Mouse (Mus musculus) forebrain, embryonic 13.5 days (tissue): Measurements from ENCODE around the gene Cadm4. TPM values are rescaled to one million over a fixed set of nuclear protein-coding genes. Genes with fewer than 3 reads are reported as not detected.
"Not testable (repeated sequence)": the region's sequence is repeated elsewhere in the genome, so short reads cannot be mapped to it uniquely, and the experiment has no call there.

Experiments used
- ATAC-seq: fragments of 200-750 bp; cut with Nextera tagmentation; 2 replicates; pipeline ENCODE4 v1.8.0; 2017
- H3K27ac ChIP-seq: fragments of 300-500 bp; sonication (generic); 2 replicates; pipeline ENCODE4 v1.5.1; 2015; ENCODE audit warnings: inconsistent platforms, mild to moderate bottlenecking, moderate library complexity
- H3K27me3 ChIP-seq: fragments of 300-500 bp; sonication (generic); 2 replicates; pipeline ENCODE4 v1.6.1; 2015; ENCODE audit warnings: mild to moderate bottlenecking, inconsistent platforms
- H3K36me3 ChIP-seq: fragments of 300-500 bp; sonication (generic); 2 replicates; pipeline ENCODE4 v1.6.1; 2015; ENCODE audit warnings: mild to moderate bottlenecking, inconsistent platforms; ENCODE audit not compliant: poor library complexity, severe bottlenecking
- H3K4me1 ChIP-seq: fragments of 300-500 bp; sonication (generic); 2 replicates; pipeline ENCODE4 v1.6.1; 2015; ENCODE audit warnings: inconsistent platforms
- H3K4me2 ChIP-seq: fragments of 300-500 bp; sonication (generic); 2 replicates; pipeline ENCODE4 v1.6.1; 2015; ENCODE audit warnings: inconsistent platforms, mild to moderate bottlenecking, moderate library complexity
- H3K4me3 ChIP-seq: fragments of 300-500 bp; sonication (generic); 2 replicates; pipeline ENCODE4 v1.5.1; 2015; ENCODE audit warnings: mild to moderate bottlenecking, inconsistent platforms
- H3K9ac ChIP-seq: fragments of 300-500 bp; sonication (generic); 2 replicates; pipeline ENCODE4 v1.6.1; 2015; ENCODE audit warnings: mild to moderate bottlenecking, inconsistent platforms
- H3K9me3 ChIP-seq: fragments of 300-500 bp; sonication (generic); replicated peaks from 2 replicates; pipeline ENCODE4 v1.6.1; 2016; ENCODE audit warnings: inconsistent platforms
- WGBS: fragments of 180-500 bp; shearing (Covaris S2); methylation state at CpG from one replicate; pipeline ENCODE4 v1.1.7; 2015; 5-methylcytosine and 5-hydroxymethylcytosine counted together
- polyA plus RNA-seq: library from polyadenylated mRNA; unstranded; fragments of >200 nt; fragmentation: Nextera tagmentation; extraction: Ambion mirVana; gene quantifications from 2 replicates; pipeline ENCODE4 v1.2.1, GENCODE M21; 2015

The Cadm4 gene
- polyA plus RNA-seq, 1 experiment from 2014 or later: 45.8 TPM

DNA sequence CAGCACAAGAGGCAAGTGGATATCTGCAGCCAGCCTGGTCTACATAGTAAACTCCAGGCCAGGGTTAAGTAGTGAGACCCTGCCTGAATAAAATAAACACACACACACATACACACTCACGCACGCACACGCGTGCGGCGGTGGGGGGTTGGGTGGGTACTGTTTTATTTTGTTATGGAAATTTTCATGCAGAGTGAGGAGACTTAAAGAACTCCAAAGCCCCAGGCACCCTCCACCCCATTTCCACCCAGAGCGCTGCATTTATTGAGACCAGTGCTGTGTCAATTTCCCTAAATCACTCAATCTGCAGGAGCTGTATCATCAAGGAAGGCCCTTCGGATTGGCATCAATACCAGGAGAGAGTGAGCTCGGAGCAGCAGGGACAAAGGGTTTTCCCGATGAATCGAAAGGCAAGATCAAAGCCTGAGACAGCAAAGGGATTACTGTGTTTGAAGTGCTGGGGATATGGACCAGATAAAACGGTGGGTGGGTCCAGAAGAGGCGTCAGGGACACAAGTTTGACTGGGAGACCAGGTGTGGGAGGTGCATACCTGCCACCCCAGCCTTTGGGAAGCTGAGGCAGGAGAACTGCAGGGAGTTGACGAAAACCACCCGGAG lies 23.7 kb downstream of the Cadm4 start:
- Histone ChIP-seq H3K27me3 (no peaks in the 10 kb centered on the region), H3K4me2 (peak overlapping the region; percentile 81), H3K9me3 (no peaks in the 10 kb centered on the region), H3K27ac (peak overlapping the region; percentile 100), H3K36me3 (peaks cover 35% of the 10 kb centered on the region), H3K4me3 (peak overlapping the region; percentile 57), H3K4me1 (peaks cover 57% of the 10 kb centered on the region), H3K9ac (peak overlapping the region; percentile 91)
- WGBS: 11% methylated on average over 15 of the region's 15 CpGs
- no peak for ATAC-seq

DNA sequence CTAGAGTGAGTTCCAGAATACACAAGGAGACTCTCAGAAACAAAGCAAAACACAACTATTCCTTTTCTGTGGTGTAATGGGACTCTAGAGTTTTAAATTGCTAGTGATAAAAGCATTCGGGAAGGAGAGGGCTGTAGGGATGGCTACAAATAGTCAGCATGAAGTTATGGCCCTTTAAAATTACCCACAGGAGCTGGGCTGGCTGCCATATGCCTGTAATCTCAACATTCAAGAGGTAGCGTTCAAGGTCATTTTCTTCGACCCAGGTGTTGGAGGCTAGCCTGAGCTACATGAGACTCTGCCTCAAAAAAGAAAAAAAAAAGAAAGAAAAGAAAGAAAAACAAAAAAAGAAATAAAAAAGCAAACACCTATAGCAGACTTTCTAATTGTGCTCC lies 24.2 kb downstream of the Cadm4 start:
- H3K27me3 ChIP-seq: no peaks in the 10 kb centered on the region
- peak overlapping the region; percentile 81 for H3K4me2 ChIP-seq
- peak overlapping the region; percentile 100 for H3K27ac ChIP-seq
- peak overlapping the region; percentile 91 for H3K9ac ChIP-seq
- 7% methylated on average over 3 of the region's 3 CpGs for WGBS
- no peak for ATAC-seq
- H3K4me3 ChIP-seq: peak overlapping the region; percentile 57
- no peaks in the 10 kb centered on the region for H3K9me3 ChIP-seq
- peaks cover 35% of the 10 kb centered on the region for H3K36me3 ChIP-seq
- peaks cover 59% of the 10 kb centered on the region for H3K4me1 ChIP-seq

- 0% methylated on average over 12 of the region's 12 CpGs for WGBS
- peak overlapping the region; percentile 100 for H3K27ac ChIP-seq
- H3K4me3 ChIP-seq: peak overlapping the region; percentile 57
- peaks cover 35% of the 10 kb centered on the region for H3K36me3 ChIP-seq
- peak overlapping the region; percentile 91 for H3K9ac ChIP-seq
- H3K4me2 ChIP-seq: peak overlapping the region; percentile 81
- H3K9me3 ChIP-seq: no peaks in the 10 kb centered on the region
- H3K27me3 ChIP-seq: no peaks in the 10 kb centered on the region
- ATAC-seq: no peak
- peaks cover 59% of the 10 kb centered on the region for H3K4me1 ChIP-seq
Measured at GRCm38 (mm10) chr7:24506476-24506837, 24.6 kb downstream of the Cadm4 start.

DNA sequence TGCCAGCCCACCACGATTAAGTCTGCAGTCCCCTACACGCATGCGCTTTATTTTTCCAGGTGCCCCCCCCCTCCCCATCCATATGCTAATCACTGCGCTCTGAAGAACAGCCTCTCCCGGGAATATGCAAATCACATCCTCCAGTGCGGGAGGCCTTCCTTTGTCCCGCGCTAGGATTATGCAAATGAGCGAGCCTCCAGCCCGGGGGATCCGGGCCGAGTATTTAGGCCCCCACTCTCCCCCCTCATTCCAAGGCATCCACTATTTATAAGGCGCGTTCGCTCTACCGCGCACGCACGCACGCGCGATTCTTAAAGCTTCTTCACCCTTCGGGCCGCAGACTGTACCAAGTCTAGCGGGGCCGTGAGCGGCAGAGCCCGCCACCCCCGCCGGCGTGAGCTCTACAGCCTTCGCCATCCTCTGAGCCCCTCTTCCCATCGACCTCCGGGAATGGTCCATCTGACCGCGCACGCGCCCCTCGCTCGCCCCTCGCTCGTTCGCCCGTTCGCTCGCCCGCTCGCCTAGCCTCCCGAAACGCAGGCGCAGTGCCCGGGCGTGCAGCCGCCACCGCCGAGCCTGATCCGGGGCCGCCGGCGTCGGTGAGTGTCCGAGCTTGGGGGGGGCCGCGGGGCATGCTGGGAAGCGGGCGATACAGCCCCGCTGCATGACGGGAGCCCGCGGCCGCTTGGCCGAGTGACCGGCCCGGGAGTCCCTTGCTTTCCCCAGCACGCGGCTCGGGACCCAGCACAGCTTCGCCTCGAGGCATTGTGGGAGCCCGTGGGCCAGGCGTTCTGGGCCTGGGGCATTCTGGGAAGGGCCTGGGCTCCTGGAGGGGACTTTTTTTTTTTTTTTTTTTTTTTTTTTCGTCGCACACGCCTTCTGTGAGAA lies 25.3 kb downstream of the Cadm4 start, which contains the start of gene Zfp428:
Gene Zfp428 (plus strand): TSS at position 169 of the 888 bp plus-strand sequence.
- Histone ChIP-seq H3K4me1 (peaks cover 59% of the 10 kb centered on the region), H3K4me2 (peak within 1 kb of the TSS; percentile 81), H3K36me3 (peaks cover 35% of the 10 kb centered on the region), H3K9me3 (no peaks in the 10 kb centered on the region), H3K27me3 (no peaks in the 10 kb centered on the region), H3K27ac (peak within 1 kb of the TSS; percentile 100), H3K9ac (peak within 1 kb of the TSS; percentile 91), H3K4me3 (peak within 1 kb of the TSS; percentile 57)
- ATAC-seq: peak; percentile 93
- under 1% methylated on average over 79 of the region's 84 CpGs for WGBS

GRCm38 (mm10) chr7:24507726-24508114 lies 25.9 kb downstream of the Cadm4 start:
- Histone ChIP-seq H3K4me1 (peaks cover 59% of the 10 kb centered on the region), H3K4me3 (peak overlapping the region; percentile 57)

GRCm38 (mm10) chr7:24512355-24512754 lies 30.5 kb downstream of the Cadm4 start, which contains the start of gene AC161166.1:
AC161166.1 (minus strand) TSS chr7:24512455.
- Histone ChIP-seq H3K27me3 (no peaks in the 10 kb centered on the region), H3K4me3 (no peak within 1 kb of the TSS), H3K4me2 (no peak within 1 kb of the TSS), H3K27ac (no peak within 1 kb of the TSS), H3K36me3 (peaks cover 65% of the 10 kb centered on the region), H3K4me1 (peaks cover 26% of the 10 kb centered on the region), H3K9ac (no peak within 1 kb of the TSS), H3K9me3 (no peaks in the 10 kb centered on the region)
- 90% methylated on average over 7 of the region's 7 CpGs for WGBS
- ATAC-seq: no peak

More at GRCm38 (mm10) chr7:24507726-24508114, 25.9 kb downstream of the Cadm4 start:
- under 1% methylated on average over 20 of the region's 20 CpGs for WGBS
- H3K27me3 ChIP-seq: no peaks in the 10 kb centered on the region
- peak; percentile 7 for ATAC-seq
- H3K27ac ChIP-seq: peak overlapping the region; percentile 100
- H3K4me2 ChIP-seq: peak overlapping the region; percentile 81
- no peaks in the 10 kb centered on the region for H3K9me3 ChIP-seq
- H3K9ac ChIP-seq: peak overlapping the region; percentile 91
- peaks cover 34% of the 10 kb centered on the region for H3K36me3 ChIP-seq

GRCm38 (mm10) chr7:24516319-24516718 lies 34.5 kb downstream of the Cadm4 start:
- WGBS: 69% methylated on average over 8 of the region's 8 CpGs
- H3K36me3 ChIP-seq: peaks cover 69% of the 10 kb centered on the region
- ATAC-seq: not testable (repeated sequence)

DNA sequence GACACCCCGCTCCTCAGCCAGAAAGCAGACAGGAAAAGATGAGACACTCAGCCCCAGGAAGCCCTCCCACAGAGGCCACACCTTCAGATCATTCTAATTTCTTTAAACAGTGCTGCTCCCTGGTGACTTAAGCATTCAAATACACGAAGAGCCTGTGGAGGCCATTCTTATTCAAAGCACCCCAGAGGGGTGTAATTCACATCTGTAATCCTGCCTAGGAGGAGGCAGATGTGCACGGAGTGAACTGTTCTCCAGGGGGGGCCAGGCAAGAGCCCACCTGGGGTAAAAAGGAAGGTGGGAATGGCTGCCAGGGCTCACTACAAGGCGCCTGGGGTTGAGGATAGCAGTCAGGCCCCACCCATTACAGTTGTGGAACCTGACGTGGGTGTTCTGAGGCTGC lies 35.3 kb downstream of the Cadm4 start:
- Histone ChIP-seq H3K9me3 (no peaks in the 10 kb centered on the region; the same call in 1 of the 2 replicates), H3K4me3 (no peak overlapping the region), H3K27me3 (no peaks in the 10 kb centered on the region), H3K36me3 (peaks cover 61% of the 10 kb centered on the region), H3K27ac (peak overlapping the region; percentile 31), H3K4me2 (no peak overlapping the region), H3K4me1 (no peaks in the 10 kb centered on the region), H3K9ac (no peak overlapping the region)
- WGBS: 46% methylated on average over 5 of the region's 5 CpGs
- no peak for ATAC-seq

More at GRCm38 (mm10) chr7:24516319-24516718, 34.5 kb downstream of the Cadm4 start:
- H3K4me3 ChIP-seq, H3K27me3 ChIP-seq, H3K27ac ChIP-seq, H3K9ac ChIP-seq, H3K9me3 ChIP-seq, H3K4me2 ChIP-seq, H3K4me1 ChIP-seq: not testable (repeated sequence)

DNA sequence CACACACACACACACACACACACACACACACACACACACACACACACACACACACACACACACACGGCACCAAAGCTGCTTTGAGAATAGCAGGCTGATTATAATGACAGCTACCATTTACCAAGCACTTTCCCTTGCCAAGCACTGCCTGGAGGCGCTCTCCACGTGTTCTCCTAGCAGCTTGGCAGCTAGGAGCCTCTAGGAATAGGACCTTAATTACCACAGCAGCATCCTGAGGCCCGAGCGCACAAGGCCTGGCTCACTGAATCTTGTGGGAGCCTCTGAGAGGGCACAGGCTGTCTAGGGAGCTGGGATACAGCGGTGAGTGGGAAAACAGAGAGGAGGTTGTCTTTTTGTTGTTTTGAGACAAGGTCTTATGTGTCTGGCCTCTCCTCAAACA lies 35.8 kb downstream of the Cadm4 start:
- Histone ChIP-seq H3K4me1 (no peaks in the 10 kb centered on the region), H3K27me3 (no peaks in the 10 kb centered on the region), H3K9ac (no peak overlapping the region), H3K27ac (peak overlapping the region; percentile 63), H3K4me2 (no peak overlapping the region), H3K36me3 (peaks cover 56% of the 10 kb centered on the region), H3K9me3 (no peaks in the 10 kb centered on the region; the same call in 1 of the 2 replicates), H3K4me3 (no peak overlapping the region)
- peak; percentile 52; the same call in 1 of the 2 replicates for ATAC-seq
- WGBS: 39% methylated on average over 6 of the region's 6 CpGs

DNA sequence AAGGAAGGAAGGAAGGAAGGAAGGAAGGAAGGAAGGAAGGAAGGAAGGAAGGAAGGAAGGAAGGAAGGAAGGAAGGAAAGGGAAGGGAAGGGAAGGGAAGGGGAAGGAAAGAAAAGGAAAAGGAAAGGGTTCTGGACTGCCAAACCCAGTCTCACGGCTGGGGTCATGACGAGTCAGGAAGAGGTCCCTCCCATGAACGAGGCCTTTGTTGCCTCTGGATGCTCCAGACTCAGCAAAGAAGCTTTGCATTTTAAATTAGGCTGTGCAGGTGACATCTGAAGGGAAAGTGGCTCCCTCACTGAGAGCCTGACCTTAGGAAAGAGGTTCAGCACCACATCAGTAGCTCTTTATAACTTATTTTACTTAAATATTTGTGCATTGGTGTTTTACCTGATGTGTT lies 37.3 kb downstream of the Cadm4 start:
- Histone ChIP-seq H3K4me2 (no peak overlapping the region), H3K27me3 (no peaks in the 10 kb centered on the region), H3K9me3 (no peaks in the 10 kb centered on the region; the same call in 1 of the 2 replicates), H3K27ac (no peak overlapping the region), H3K4me3 (no peak overlapping the region), H3K9ac (no peak overlapping the region), H3K36me3 (peaks cover 46% of the 10 kb centered on the region), H3K4me1 (no peaks in the 10 kb centered on the region)
- no peak for ATAC-seq
- 20% methylated on average over 3 of the region's 3 CpGs for WGBS

DNA sequence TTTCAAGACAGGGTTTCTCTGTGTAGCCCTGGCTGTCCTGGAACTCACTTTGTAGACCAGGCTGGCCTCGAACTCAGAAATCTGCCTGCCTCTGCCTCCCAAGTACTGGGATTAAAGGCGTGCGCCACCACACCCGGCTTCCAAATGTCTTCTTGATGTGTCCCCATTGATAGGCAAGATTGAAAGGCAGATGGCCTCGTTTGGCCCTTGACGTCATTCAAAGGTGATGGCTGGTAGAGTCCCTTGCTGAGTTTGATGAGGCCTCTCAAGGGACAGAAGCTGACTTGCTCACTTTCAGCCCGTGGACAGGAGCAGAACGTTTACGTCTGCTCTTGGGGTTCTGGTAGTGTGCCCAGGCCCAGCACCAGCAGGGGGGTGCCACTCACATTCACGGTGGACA lies 38.2 kb downstream of the Cadm4 start:
- 87% methylated on average over 10 of the region's 10 CpGs for WGBS
- H3K4me3 ChIP-seq, H3K4me1 ChIP-seq, H3K4me2 ChIP-seq, H3K27me3 ChIP-seq, ATAC-seq, H3K9me3 ChIP-seq, H3K9ac ChIP-seq, H3K27ac ChIP-seq: not testable (repeated sequence)
- peaks cover 36% of the 10 kb centered on the region for H3K36me3 ChIP-seq

GRCm38 (mm10) chr7:24522805-24523204 lies 41.0 kb downstream of the Cadm4 start:
- H3K27me3 ChIP-seq: no peaks in the 10 kb centered on the region
- peaks cover 11% of the 10 kb centered on the region for H3K36me3 ChIP-seq
- H3K9me3 ChIP-seq: no peaks in the 10 kb centered on the region; the same call in 1 of the 2 replicates
- ATAC-seq: no peak
- H3K4me1 ChIP-seq: no peaks in the 10 kb centered on the region
- no peak overlapping the region for H3K9ac ChIP-seq
- no peak overlapping the region for H3K4me3 ChIP-seq
- H3K27ac ChIP-seq: no peak overlapping the region
- H3K4me2 ChIP-seq: no peak overlapping the region
- WGBS: 60% methylated on average over 5 of the region's 5 CpGs
